Mouse (Mus musculus): Measurements from ENCODE around the gene Gzmm. TPM values are rescaled to one million over a fixed set of nuclear protein-coding genes. Genes with fewer than 3 reads are reported as not detected.

Gene Gzmm
- polyA plus RNA-seq (2012; rRNA removed) (1.1 and 1.4 TPM in 2 replicates), polyA plus RNA-seq (2014; fragmentation: Nextera tagmentation; extraction: Ambion mirVana) (0.66 and 0.82 TPM in 2 replicates)

DNA sequence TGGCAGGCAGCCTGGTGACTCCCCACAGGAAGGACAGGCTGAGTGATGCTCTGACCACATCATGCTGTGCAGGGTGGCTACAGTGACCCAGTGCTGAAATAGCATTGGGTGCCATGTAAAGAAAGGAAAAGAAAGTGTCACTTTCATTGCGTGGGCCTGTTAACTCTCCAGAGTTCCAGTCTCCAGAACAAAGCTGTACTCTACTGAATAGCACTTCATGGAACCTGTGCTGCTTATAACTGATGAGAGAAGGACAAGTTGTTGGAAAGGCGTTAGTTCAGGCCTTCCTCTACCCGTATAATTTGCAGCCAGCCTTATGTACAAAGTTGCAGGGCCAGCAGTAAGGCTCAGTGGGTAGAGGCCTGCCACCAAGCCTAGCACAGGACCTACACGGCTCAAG, at the start of gene Gzmm:
Gene Gzmm (plus strand): TSS at position 301 of the 400 bp plus-strand sequence.
- no peak within 1 kb of the TSS for H3K9ac ChIP-seq (ENCODE audit: low read depth, low read length, severe bottlenecking)
- H3K27me3 ChIP-seq (ENCODE audit: control insufficient read depth, insufficient read depth, low read length), result no peaks in the 10 kb centered on the region
- no peak for TF ChIP-seq POLR2A (IDR thresholded peaks at IDR 0.05; ENCODE audit: borderline replicate concordance, extremely low read depth, insufficient read depth, insufficient read length)
- no peak for DNase-seq (ENCODE audit: low spot score)
- H3K27ac ChIP-seq (replicated peaks; ENCODE audit: low read depth, low read length), result no peak within 1 kb of the TSS
- H3K4me3 ChIP-seq (replicated peaks; ENCODE audit: low read length), result no peak within 1 kb of the TSS
- WGBS, result 78% methylated on average over 4 of the region's 4 CpGs
- peaks cover 2% of the 10 kb centered on the region; the same call in 1 of the 2 replicates for H3K4me1 ChIP-seq (ENCODE audit: control insufficient read depth, insufficient read depth, low read length)
- no peaks in the 10 kb centered on the region; the same call in 1 of the 2 replicates for H3K9me3 ChIP-seq (ENCODE audit: control insufficient read depth, low read length)
- no peak within 1 kb of the TSS for H3K4me2 ChIP-seq (replicated peaks; ENCODE audit: low read depth, low read length, severe bottlenecking)
- no peak for ATAC-seq (ENCODE audit: low FRiP score, low read depth)
- peaks cover 58% of the 10 kb centered on the region for H3K36me3 ChIP-seq (ENCODE audit: control insufficient read depth, insufficient read depth, low read length)

- H3K36me3 ChIP-seq (ENCODE audit: control insufficient read depth, insufficient read depth, low read length), result no peaks in the 10 kb centered on the region
- no peak for TF ChIP-seq POLR2A (IDR thresholded peaks at IDR 0.05; ENCODE audit: borderline replicate concordance, extremely low read depth, insufficient read depth, insufficient read length)
- H3K27ac ChIP-seq (replicated peaks; ENCODE audit: low read depth, low read length), result no peak within 1 kb of the TSS
- DNase-seq (ENCODE audit: low spot score) (no peak), ATAC-seq (ENCODE audit: low FRiP score, low read depth) (no peak; the same call in 1 of the 2 replicates)
- no peak within 1 kb of the TSS for H3K4me2 ChIP-seq (replicated peaks; ENCODE audit: low read depth, low read length, severe bottlenecking)
- H3K4me3 ChIP-seq (replicated peaks; ENCODE audit: low read length), result no peak within 1 kb of the TSS
- WGBS, result 65% methylated on average over 8 of the region's 8 CpGs
- no peaks in the 10 kb centered on the region for H3K27me3 ChIP-seq (ENCODE audit: control insufficient read depth, insufficient read depth, low read length)
- H3K9ac ChIP-seq (ENCODE audit: low read depth, low read length, severe bottlenecking), result 0 out of 2 replicates have a peak within 1 kb of the TSS, but pooled peaks have one; percentile 21
- H3K9me3 ChIP-seq (ENCODE audit: control insufficient read depth, low read length), result no peaks in the 10 kb centered on the region
- H3K4me1 ChIP-seq (ENCODE audit: control insufficient read depth, insufficient read depth, low read length), result no peaks in the 10 kb centered on the region
These were observed 43.1 kb upstream of the Gzmm start, which contains the start of gene Odf3l2 for GRCm38 (mm10) chr10:79645711-79646110. Odf3l2 (minus strand) TSS chr10:79645738.

DNA sequence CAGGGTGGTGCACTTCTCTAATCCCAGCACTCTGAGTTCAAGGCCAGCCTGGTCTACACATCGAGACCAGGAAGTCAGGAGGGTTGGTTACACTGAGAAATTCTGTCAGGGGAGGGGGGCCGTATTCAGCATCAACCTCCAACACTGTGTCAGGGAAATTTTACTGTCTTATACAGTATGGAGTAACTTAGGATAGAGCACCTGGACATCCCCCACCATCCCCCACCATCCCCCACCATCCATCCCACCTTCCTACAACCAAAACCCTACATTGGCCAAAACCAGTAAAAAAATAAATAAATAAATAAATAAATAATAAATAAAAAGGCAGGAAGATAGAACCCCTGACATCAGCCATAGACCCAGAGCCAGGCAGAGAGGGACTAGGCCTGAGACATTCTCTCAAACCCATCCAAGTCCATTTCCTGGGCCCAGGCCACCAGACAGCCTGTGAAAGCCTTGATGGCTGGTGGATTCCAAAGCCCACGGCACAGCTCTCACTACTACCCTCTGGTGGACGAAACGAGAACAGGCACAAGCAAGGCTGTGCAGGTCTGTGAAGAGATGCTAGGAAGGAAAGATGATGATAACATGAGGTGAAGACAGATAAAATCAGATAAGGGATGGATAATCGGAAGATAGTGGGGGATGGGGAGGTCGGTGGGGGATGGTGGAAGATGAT, 39.6 kb upstream of the Gzmm start:
- TF ChIP-seq POLR2A (IDR thresholded peaks at IDR 0.05; ENCODE audit: borderline replicate concordance, extremely low read depth, insufficient read depth, insufficient read length), result no peak
- Histone ChIP-seq H3K4me2 (replicated peaks; ENCODE audit: low read depth, low read length, severe bottlenecking) (no peak overlapping the region), H3K4me1 (ENCODE audit: control insufficient read depth, insufficient read depth, low read length) (no peaks in the 10 kb centered on the region), H3K27ac (replicated peaks; ENCODE audit: low read depth, low read length) (no peak overlapping the region), H3K36me3 (ENCODE audit: control insufficient read depth, insufficient read depth, low read length) (no peaks in the 10 kb centered on the region), H3K27me3 (ENCODE audit: control insufficient read depth, insufficient read depth, low read length) (no peaks in the 10 kb centered on the region), H3K9ac (ENCODE audit: low read depth, low read length, severe bottlenecking) (no peak overlapping the region), H3K9me3 (ENCODE audit: control insufficient read depth, low read length) (no peaks in the 10 kb centered on the region), H3K4me3 (replicated peaks; ENCODE audit: low read length) (no peak overlapping the region)
- 0 out of 2 replicates have a peak, but pooled peaks have one; percentile 57 for ATAC-seq (ENCODE audit: low FRiP score, low read depth)
- WGBS, result 29% methylated on average over 7 of the region's 7 CpGs
- peak; percentile 57 for DNase-seq (ENCODE audit: low spot score)

DNA sequence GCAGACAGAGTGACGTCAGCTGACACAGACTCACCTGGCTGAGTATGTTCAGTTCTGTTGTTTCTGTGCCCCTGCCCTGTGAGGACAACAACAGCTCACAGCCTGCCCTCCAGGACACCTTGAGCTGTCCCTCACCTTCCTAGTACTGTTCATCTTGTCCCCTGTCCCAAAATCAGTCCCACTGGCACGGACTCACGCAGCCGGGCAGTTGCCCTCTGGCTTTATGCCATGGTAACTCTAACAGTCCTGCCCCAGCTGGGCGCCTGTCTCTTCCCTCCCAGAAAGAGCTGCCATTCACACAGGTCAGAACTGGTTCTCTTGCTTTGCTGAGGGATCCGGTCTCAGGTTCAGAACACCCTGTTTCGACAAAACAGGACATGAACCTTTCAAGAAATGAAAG, 36.0 kb upstream of the Gzmm start:
- Histone ChIP-seq H3K4me2 (replicated peaks; ENCODE audit: low read depth, low read length, severe bottlenecking) (no peak overlapping the region), H3K9ac (ENCODE audit: low read depth, low read length, severe bottlenecking) (no peak overlapping the region), H3K4me1 (ENCODE audit: control insufficient read depth, insufficient read depth, low read length) (no peaks in the 10 kb centered on the region), H3K27ac (replicated peaks; ENCODE audit: low read depth, low read length) (no peak overlapping the region), H3K4me3 (replicated peaks; ENCODE audit: low read length) (no peak overlapping the region), H3K36me3 (ENCODE audit: control insufficient read depth, insufficient read depth, low read length) (no peaks in the 10 kb centered on the region), H3K27me3 (ENCODE audit: control insufficient read depth, insufficient read depth, low read length) (no peaks in the 10 kb centered on the region), H3K9me3 (ENCODE audit: control insufficient read depth, low read length) (no peaks in the 10 kb centered on the region)
- no peak for DNase-seq (ENCODE audit: low spot score)
- no peak for TF ChIP-seq POLR2A (IDR thresholded peaks at IDR 0.05; ENCODE audit: borderline replicate concordance, extremely low read depth, insufficient read depth, insufficient read length)
- ATAC-seq (ENCODE audit: low FRiP score, low read depth), result no peak
- WGBS, result 75% methylated on average over 7 of the region's 7 CpGs

DNA sequence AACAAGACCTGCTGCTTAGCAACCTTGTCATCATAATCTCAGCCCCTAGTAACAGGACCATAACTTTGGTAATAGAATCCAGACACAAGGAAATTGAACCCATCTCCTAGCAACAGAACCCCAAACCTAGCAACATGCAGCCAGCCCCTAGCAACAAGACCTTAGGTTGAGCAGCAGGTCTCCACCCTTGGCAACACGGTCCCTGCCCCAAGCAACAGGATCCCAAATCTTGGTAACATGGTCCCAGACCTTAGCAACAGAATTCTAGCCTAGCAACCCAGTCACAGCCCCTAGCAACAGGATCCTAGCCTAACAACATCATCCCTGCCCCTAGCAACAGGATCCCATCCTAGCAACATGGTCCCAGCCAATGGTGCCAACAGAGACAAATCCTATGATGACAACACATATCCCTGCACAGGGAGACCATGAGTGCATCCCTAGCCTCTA, 33.8 kb upstream of the Gzmm start:
- ATAC-seq (ENCODE audit: low FRiP score, low read depth) (peak; percentile 89), DNase-seq (ENCODE audit: low spot score) (peak; percentile 56)
- Histone ChIP-seq H3K9me3 (ENCODE audit: control insufficient read depth, low read length) (no peaks in the 10 kb centered on the region), H3K9ac (ENCODE audit: low read depth, low read length, severe bottlenecking) (no peak overlapping the region), H3K27me3 (ENCODE audit: control insufficient read depth, insufficient read depth, low read length) (no peaks in the 10 kb centered on the region), H3K36me3 (ENCODE audit: control insufficient read depth, insufficient read depth, low read length) (no peaks in the 10 kb centered on the region), H3K4me3 (replicated peaks; ENCODE audit: low read length) (no peak overlapping the region), H3K27ac (replicated peaks; ENCODE audit: low read depth, low read length) (no peak overlapping the region), H3K4me2 (replicated peaks; ENCODE audit: low read depth, low read length, severe bottlenecking) (no peak overlapping the region), H3K4me1 (ENCODE audit: control insufficient read depth, insufficient read depth, low read length) (no peaks in the 10 kb centered on the region)
- no peak for TF ChIP-seq POLR2A (IDR thresholded peaks at IDR 0.05; ENCODE audit: borderline replicate concordance, extremely low read depth, insufficient read depth, insufficient read length)
- 8% methylated on average over 1 of the region's 1 CpGs for WGBS

Measured in limb, embryonic 14.5 days (tissue).